Mouse (Mus musculus) ES-Bruce4 (cell line): ENCODE measurements around the gene Polr2g.
"Not testable (repeated sequence)": the region's sequence is repeated elsewhere in the genome, so short reads cannot be mapped to it uniquely, and the experiment has no call there.

Experiments used
- CTCF ChIP-seq: IDR thresholded peaks from one replicate; pipeline ENCODE4 v1.8.1; 2011; ENCODE audit warnings: low read depth, low read length
- EP300 ChIP-seq: IDR thresholded peaks from 2 replicates; pipeline ENCODE4 v1.6.1; 2011; ENCODE audit warnings: low read depth, low read length; ENCODE audit not compliant: insufficient read depth

DNA sequence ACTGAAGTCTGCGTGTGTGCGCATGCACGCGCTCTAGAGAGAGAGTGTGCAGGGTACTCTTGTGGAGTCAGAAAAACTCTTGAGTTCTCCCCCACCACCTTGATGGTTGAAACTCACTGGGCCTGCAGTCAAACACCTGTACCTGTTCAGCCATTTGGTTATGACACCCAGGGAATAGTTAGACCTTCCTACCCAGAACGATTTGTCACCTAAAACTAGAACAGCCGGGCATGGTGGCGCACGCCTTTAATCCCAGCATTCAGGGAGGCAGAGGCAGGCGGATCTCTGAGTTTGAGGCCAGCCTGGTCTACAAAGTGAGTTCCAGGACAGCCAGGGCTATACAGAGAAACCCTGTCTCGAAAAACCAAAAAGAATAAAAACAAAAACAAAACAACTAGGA lies 38.0 kb upstream of the Polr2g start:
- not testable (repeated sequence) for TF ChIP-seq EP300, CTCF
